Mouse (Mus musculus) liver, adult 2 months (tissue): ENCODE measurements at regions not wholly inside any gene's neighbourhood (a gene's known extent, or its start where the extent isn't known, plus 50 kb on each side); places are given as distances from the start of the nearest gene placed in this dataset.

Experiments
- CTCF ChIP-seq: fragments of 200-500 bp; IDR thresholded peaks from 2 replicates; pipeline ENCODE4 v1.5.1; 2011; ENCODE audit warnings: low read depth, low read length, control low read depth
- POLR2A ChIP-seq: fragments of 200-500 bp; IDR thresholded peaks from 2 replicates; pipeline ENCODE4 v1.6.1; 2011; ENCODE audit warnings: low read length, control low read depth; ENCODE audit not compliant: insufficient read depth; ENCODE audit errors: extremely low read depth

GRCm38 (mm10) chrX:152946201-152946600 is 60.1 kb upstream of the Usp51 start:
- TF ChIP-seq CTCF (no peak), POLR2A (no peak)
